In the genomic region with DNA sequence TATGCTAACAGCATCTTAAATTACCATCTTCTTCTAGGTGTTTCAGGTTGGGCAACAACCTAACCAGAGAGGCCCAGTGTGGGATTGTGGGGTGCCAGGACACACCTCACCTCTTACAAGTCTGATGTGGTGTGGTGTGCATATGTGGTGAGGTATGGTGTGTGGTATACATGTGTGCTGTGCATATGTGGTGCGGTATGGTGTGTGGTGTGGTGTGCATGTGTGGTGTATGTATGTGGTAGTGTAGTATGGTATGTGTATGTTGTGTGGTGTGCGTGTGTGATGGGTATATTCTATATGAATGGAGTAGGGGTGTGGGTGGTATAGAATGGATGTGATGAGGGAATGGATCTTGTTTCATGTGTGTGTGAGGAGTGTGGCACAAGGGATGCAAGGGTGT, we compare ENCODE assay signal across 27 mouse cellular contexts. TPM values are rescaled to one million over a fixed set of nuclear protein-coding genes. Genes with fewer than 3 reads are reported as not detected.
"Had no signal": no experiment of that assay in that cellular context is flagged by ENCODE, and none has a peak within 500 bp of the region (broad histone marks: within the 10 kb centered on the region; RNA-seq: fewer than 3 reads in every experiment).

No protein-coding gene starts in this region.

- ATAC-seq: hindbrain, embryonic 16.5 days; inflammation-experienced regulatory T-cells, adult 6 months; intestine, embryonic 15.5 days; intestine, postnatal 0 days; liver, embryonic 12.5 days had no signal

- H3K9me3 ChIP-seq: heart, embryonic 13.5 days; heart, embryonic 15.5 days; hindbrain, embryonic 10.5 days; hindbrain, embryonic 12.5 days; intestine, embryonic 15.5 days; kidney, embryonic 15.5 days; limb, embryonic 13.5 days; limb, embryonic 15.5 days; liver, embryonic 12.5 days had no signal

- H3K36me3 ChIP-seq: heart, embryonic 13.5 days; heart, embryonic 15.5 days; hindbrain, embryonic 10.5 days; hindbrain, embryonic 12.5 days; intestine, embryonic 15.5 days; kidney, embryonic 15.5 days; limb, embryonic 13.5 days; limb, embryonic 15.5 days; liver, embryonic 12.5 days had no signal

- H3K4me3 ChIP-seq: heart, adult 2 months; heart, embryonic 13.5 days; heart, embryonic 15.5 days; hindbrain, embryonic 10.5 days; hindbrain, embryonic 12.5 days; intestine, embryonic 15.5 days; kidney, embryonic 15.5 days; limb, embryonic 13.5 days; limb, embryonic 15.5 days; liver, embryonic 12.5 days had no signal

- DNase-seq: kidney, adult 18-20 months; layer of hippocampus, postnatal 36 days; left cerebral cortex, postnatal 4 days had no signal

- H3K4me1 ChIP-seq: hindbrain, embryonic 12.5 days; intestine, embryonic 15.5 days; limb, embryonic 13.5 days; liver, embryonic 12.5 days had no signal

- H3K27me3 ChIP-seq: heart, embryonic 13.5 days; heart, embryonic 15.5 days; hindbrain, embryonic 12.5 days; intestine, embryonic 15.5 days; kidney, embryonic 15.5 days; limb, embryonic 13.5 days; limb, embryonic 15.5 days; liver, embryonic 12.5 days had no signal

RNA-seq across cellular contexts. Expression of gene Ctse, which starts 49.6 kb away (rescaled TPM):
- total RNA-seq: gastrocnemius, adult 8-10 months; layer of hippocampus, postnatal 14 days; layer of hippocampus, postnatal 36 days; left cerebral cortex, postnatal 25 days; liver, adult 2 months had no signal
- polyA plus RNA-seq: hindbrain, embryonic 10.5 days; hindbrain, embryonic 14.5 days; hindbrain, embryonic 16.5 days had no signal

RNA-seq across cellular contexts. Expression of gene Slc26a9, which starts 56.1 kb away (rescaled TPM):
- total RNA-seq: gastrocnemius, adult 18-20 months; gastrocnemius, adult 8-10 months; gastrocnemius, postnatal 14 days; gastrocnemius, postnatal 36 days; heart, adult 2 months; heart, postnatal 14 days had no signal
- polyA plus RNA-seq: heart, embryonic 11.5 days; inflammation-experienced regulatory T-cells, adult 6 months; limb, embryonic 11.5 days; limb, embryonic 13.5 days; liver, adult 2 months; liver, embryonic 12.5 days had no signal
